Mouse (Mus musculus): ENCODE measurements around the gene Tpi1.

Tpi1 gene

DNA sequence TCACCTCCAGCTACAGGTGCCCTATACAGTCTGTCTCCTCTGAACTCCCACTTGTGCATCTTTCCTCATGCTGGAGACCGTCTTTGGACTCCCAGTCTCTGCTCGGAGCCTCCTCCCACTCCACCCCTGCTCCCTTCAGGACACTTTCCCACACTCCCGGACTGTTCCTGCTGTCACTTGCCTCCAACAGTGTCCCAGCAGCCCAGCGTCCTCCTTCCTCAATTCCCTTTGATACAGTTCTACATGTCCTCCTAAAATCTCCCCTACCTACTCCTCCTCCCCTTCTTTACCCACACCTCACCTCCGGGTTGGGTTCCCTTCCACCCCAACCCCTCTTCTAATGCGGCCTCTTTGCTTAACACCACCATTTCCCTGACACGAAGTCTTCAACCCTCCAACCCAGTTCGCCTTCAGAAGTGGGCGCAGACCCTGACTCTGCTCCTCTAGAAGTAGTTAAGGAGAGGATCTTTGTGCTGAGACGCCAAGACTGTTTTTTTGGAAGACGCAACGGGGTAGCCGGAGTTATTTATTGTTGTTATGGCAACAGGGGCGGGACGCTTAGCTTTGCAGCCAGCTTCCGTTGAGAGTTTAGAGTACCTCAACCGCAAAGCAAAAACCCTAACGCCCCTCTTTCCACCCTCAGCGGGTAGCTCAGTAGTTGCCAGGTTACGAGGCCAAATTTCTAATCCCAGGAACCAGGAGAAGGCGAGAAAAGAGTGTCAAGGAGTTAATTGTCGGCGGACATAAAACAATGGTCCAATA lies 34.7 kb downstream of the Tpi1 start, which contains the start of gene Lrrc23:
Lrrc23 (minus strand) TSS at position 506 of the 762 bp plus-strand sequence.
- peak in 1 of 2 experiments; percentile 16 for DNase-seq (ENCODE audit: low spot score in 2 of 2)

DNA sequence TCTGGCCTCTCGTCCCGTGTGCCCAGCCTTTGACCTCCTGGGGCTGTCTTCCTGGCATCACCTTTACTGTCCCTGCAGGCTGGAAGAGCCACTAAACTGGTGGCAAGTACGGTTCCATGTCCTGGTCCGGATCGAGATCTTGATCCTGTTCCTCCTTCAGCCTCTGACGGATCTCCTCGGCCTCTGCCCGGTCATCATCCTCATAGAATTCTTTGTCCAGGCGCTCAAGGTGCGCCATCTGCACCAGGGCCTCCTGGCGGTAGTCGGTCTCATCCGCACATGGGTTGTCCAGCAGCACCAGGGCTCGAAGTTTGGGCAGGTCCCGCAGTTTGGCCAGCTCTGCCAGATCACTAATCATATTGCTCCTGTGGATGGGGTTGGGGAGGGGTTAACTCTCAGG lies 43.6 kb downstream of the Tpi1 start:
- no peak for DNase-seq (ENCODE audit: low spot score in 2 of 2)

DNA sequence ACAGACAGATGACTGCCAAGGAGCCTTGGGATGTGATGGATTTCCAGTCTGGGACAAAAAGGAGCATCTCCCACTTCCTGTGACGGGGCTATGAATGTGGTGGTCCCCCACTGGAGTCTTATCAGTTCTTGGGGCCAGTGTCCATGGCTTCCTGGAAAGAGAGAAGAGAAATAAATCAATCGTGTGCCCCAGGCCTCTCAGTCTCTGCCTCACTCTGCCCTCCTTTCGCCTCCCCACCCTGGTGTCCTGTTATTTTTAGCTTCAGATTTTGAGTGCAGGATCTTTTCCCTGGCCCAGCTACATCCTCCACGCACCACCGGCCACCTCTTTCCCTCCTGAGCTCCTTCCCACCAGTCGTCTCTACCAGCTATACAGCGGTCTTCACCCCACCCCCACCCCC lies 44.1 kb downstream of the Tpi1 start:
- DNase-seq (ENCODE audit: low spot score in 2 of 2): no peak

DNA sequence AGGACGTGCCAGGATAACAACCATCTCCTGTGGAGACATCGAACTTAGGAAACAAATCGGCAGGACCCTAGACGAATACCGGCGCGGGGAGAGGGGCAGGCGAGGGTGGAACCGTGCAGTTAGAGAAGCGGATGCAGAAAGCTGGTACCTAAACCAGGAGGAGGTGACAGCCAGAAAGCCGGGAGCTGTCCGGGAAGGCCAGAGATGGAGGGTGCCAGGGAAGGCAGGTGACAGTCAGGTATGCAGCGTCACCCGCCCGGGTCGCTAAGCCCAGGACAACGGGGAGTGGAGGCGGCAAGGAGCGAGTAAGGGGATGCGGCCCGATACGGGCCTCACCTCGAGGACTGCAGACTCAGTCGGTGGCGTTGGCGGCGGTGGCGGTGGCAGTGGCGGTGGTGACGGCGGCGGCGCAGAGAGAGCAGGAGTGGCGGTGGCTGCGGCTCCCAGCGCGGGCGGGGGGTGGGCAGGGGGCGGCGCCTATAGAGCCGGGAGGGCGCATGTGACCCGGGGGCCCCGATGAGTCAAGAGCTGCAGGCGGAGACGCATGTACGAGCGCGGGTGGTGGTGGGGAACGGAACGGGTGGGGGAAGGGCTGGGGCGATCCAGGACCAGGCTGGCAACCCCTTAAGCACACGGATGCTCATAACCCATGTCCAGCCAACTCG lies 44.9 kb downstream of the Tpi1 start, which contains the start of gene Eno2:
Eno2 (minus strand) TSS at position 573 of the 665 bp plus-strand sequence.
- no peak for DNase-seq (ENCODE audit: low spot score in 2 of 2)

DNA sequence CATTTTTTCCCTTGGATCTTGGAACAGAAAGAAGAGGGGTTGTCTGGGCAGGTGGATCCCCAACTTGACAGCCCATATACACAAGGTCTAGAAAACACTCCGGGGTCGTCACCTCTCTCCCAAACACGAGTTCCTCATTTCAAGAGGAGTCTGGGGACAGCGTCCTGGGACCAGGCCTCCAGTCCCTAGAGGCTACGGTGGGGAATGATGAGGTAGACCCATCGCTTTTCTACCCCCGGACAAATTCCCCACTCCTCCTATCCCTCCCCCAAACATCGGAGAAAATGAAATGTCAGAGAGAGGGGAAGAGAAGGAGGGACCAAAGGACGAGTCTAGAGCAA lies 45.4 kb downstream of the Tpi1 start:
- DNase-seq (ENCODE audit: low spot score in 2 of 2): no peak

DNA sequence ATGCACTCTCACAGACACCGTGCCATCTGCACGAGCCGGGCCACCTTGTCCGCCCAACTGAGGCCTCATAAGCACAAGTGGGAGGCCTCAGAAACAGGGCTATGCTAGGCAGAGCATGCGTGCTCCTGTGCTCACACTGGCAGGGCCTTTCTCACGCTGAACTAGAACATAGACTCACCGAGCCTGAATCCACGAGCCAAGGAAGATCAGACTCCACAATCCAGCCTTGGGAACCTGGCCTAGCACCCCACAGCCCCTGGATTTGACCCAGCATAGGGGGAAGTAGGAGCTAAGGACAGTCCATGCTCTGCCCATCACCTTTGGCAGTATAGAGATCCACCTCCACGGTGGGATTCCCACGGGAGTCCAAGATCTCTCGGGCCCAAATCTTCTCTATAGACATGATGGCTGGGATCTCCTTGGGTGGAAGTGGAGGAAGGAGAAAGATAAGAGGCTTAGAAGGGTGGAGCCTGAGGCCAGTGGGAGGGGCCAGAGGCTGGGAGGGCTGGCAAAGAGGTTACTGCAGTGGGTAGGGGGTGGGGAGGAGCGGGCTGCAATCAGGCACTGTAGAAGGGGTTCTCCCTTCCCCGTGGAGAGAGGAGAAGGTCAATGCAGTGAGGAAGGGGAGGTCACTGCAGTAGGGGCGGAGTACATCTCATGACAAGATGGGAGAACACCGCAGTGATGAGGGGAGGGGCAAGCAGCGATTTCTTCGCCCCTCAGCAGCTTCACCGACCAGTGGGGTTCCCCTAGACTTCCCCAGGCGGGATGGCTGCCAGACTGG lies 46.0 kb downstream of the Tpi1 start:
- DNase-seq (ENCODE audit: low spot score in 2 of 2): no peak

DNA sequence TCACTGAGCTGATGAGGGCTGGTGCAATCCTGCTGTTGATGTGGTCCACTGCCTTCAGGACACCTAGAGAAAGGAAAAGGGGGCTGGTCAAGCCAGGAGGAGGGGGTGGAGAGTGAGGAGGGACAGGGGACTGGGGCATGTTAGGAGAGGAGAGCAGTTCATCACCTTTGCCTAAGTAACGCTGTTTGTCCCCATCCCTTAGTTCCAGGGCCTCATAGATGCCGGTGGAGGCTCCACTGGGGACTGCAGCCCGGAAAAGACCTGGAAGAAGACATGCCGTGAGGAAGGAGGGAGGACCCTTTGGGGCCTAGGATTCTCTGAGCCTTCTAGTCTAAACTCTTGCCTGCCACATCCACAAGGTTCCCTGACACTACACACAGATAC lies 46.6 kb downstream of the Tpi1 start:
- no peak for DNase-seq (ENCODE audit: low spot score in 2 of 2)

DNA sequence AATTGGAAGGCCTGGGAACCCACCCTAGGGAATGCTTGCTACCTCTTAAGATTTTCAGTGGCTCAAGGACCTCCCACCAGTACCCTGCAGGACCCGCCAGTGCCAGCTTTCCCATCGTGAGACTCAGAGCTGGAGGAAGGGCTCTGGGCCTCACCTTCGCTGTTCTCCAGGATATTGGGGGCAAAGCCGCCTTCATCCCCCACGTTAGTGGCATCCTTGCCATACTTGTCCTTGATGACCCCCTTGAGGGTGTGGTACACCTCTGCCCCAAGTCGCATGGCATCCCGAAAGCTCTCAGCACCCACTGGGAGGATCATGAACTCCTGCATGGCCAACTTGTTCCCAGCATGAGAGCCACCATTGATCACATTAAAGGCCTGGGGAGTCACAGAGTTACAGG lies 48.1 kb downstream of the Tpi1 start:
- no peak for DNase-seq (ENCODE audit: low spot score in 2 of 2)

Data from spleen, postnatal 14 days (tissue).